Mouse (Mus musculus): ENCODE results near the gene 1810055G02Rik. TPM values are rescaled to one million over a fixed set of nuclear protein-coding genes. Genes with fewer than 3 reads are reported as not detected.

The 1810055G02Rik gene
- total and polyA plus RNA-seq, 3 experiments, result 22.4 to 32.3 TPM; not detected in 1

GRCm38 (mm10) chr19:3739650-3740049, 31.6 kb downstream of the 1810055G02Rik start:
- Histone ChIP-seq H3K27me3 (ENCODE audit: control insufficient read depth in 1 of 2, insufficient read depth in 2 of 2, low read length in 2 of 2) (no peaks in the 10 kb centered on the region; a peak in 1 of 4 replicates), H3K36me3 (ENCODE audit: control insufficient read depth in 1 of 2, insufficient read depth in 2 of 2, low read length in 2 of 2) (no peaks in the 10 kb centered on the region), H3K4me1 (ENCODE audit: control insufficient read depth in 1 of 2, insufficient read depth in 2 of 2, low read length in 2 of 2) (no peaks in the 10 kb centered on the region), H3K79me2 (ENCODE audit: control insufficient read depth, insufficient read depth, low read length, poor library complexity) (no peaks in the 10 kb centered on the region), H3K9ac (ENCODE audit: control insufficient read depth, low read depth, low read length, poor library complexity, severe bottlenecking) (no peak overlapping the region), H3K9me3 (replicated peaks; ENCODE audit: insufficient read depth, low read length) (no peaks in the 10 kb centered on the region), H3K4me3 (ENCODE audit: control insufficient read depth in 1 of 2, insufficient read depth in 1 of 2, low read depth in 2 of 2, low read length in 2 of 2) (no peak overlapping the region), H3K27ac (ENCODE audit: control insufficient read depth, low read depth, low read length) (no peak overlapping the region)
- DNase-seq (ENCODE audit: low read depth, low spot score), result no peak
- TF ChIP-seq SIN3A (IDR thresholded peaks at IDR 0.05; ENCODE audit: low read length) (no peak), CHD1 (IDR thresholded peaks at IDR 0.05; ENCODE audit: low read depth, low read length) (no peak), TAL1 (IDR thresholded peaks at IDR 0.05; ENCODE audit: low read length) (no peak), HCFC1 (IDR thresholded peaks at IDR 0.05; ENCODE audit: low read depth, low read length) (no peak), MYC (IDR thresholded peaks at IDR 0.05; ENCODE audit: low read depth, low read length) (no peak), JUND (IDR thresholded peaks at IDR 0.05; ENCODE audit: low read depth, low read length) (no peak), SMC3 (IDR thresholded peaks at IDR 0.05; ENCODE audit: low read depth, low read length) (no peak), POLR2AphosphoS2 (IDR thresholded peaks at IDR 0.05; ENCODE audit: low read length) (no peak), POLR2AphosphoS5 (IDR thresholded peaks at IDR 0.05; ENCODE audit: borderline replicate concordance, low read depth, low read length) (no peak)

GRCm38 (mm10) chr19:3742716-3743115, 34.6 kb downstream of the 1810055G02Rik start:
- H3K4me3 ChIP-seq (ENCODE audit: control insufficient read depth in 1 of 2, insufficient read depth in 1 of 2, low read depth in 2 of 2, low read length in 2 of 2), result no peak overlapping the region

GRCm38 (mm10) chr19:3743362-3743761, 35.3 kb downstream of the 1810055G02Rik start:
- Histone ChIP-seq H3K27me3 (ENCODE audit: control insufficient read depth in 1 of 2, insufficient read depth in 2 of 2, low read length in 2 of 2) (no peaks in the 10 kb centered on the region; a peak in 1 of 4 replicates), H3K79me2 (ENCODE audit: control insufficient read depth, insufficient read depth, low read length, poor library complexity) (no peaks in the 10 kb centered on the region), H3K9me3 (replicated peaks; ENCODE audit: insufficient read depth, low read length) (no peaks in the 10 kb centered on the region), H3K9ac (ENCODE audit: control insufficient read depth, low read depth, low read length, poor library complexity, severe bottlenecking) (no peak overlapping the region), H3K36me3 (ENCODE audit: control insufficient read depth in 1 of 2, insufficient read depth in 2 of 2, low read length in 2 of 2) (peaks cover 0 to 2% of the 10 kb centered on the region in 2 experiments; a peak in 1 of 4 replicates), H3K27ac (ENCODE audit: control insufficient read depth, low read depth, low read length) (no peak overlapping the region), H3K4me1 (ENCODE audit: control insufficient read depth in 1 of 2, insufficient read depth in 2 of 2, low read length in 2 of 2) (peaks cover 0 to 3% of the 10 kb centered on the region in 2 experiments; a peak in 2 of 4 replicates), H3K4me3 (ENCODE audit: control insufficient read depth in 1 of 2, insufficient read depth in 1 of 2, low read depth in 2 of 2, low read length in 2 of 2) (no peak overlapping the region)
- TF ChIP-seq ELF1 (IDR thresholded peaks at IDR 0.05; ENCODE audit: low read depth, low read length), result no peak
- no peak for TF ChIP-seq MEF2A (IDR thresholded peaks at IDR 0.05; ENCODE audit: extremely low read depth, insufficient replicate concordance, low read depth, low read length, poor library complexity, severe bottlenecking)
- TF ChIP-seq POLR2AphosphoS5 (IDR thresholded peaks at IDR 0.05; ENCODE audit: borderline replicate concordance, low read depth, low read length), result no peak
- TF ChIP-seq TAL1 (IDR thresholded peaks at IDR 0.05; ENCODE audit: low read length), result no peak
- no peak for TF ChIP-seq E2F4 (IDR thresholded peaks at IDR 0.05; ENCODE audit: borderline replicate concordance, low read depth, low read length)
- TF ChIP-seq TBP (IDR thresholded peaks at IDR 0.05; ENCODE audit: low read depth, low read length), result no peak
- TF ChIP-seq ZKSCAN1 (IDR thresholded peaks at IDR 0.05; ENCODE audit: low read depth, low read length), result no peak
- no peak for TF ChIP-seq RCOR1 (IDR thresholded peaks at IDR 0.05; ENCODE audit: low read depth, low read length)
- no peak for TF ChIP-seq ZNF384 (IDR thresholded peaks at IDR 0.05; ENCODE audit: low read depth, low read length)
- TF ChIP-seq CTCF (IDR thresholded peaks at IDR 0.05 in 2 of 3, conservative IDR thresholded peaks at IDR 0.05 in 1 of 3; ENCODE audit: control insufficient read depth in 1 of 3, insufficient read depth in 1 of 3, low read depth in 2 of 3, low read length in 3 of 3, poor library complexity in 1 of 3, severe bottlenecking in 1 of 3), result no peak
- no peak for TF ChIP-seq CHD1 (IDR thresholded peaks at IDR 0.05; ENCODE audit: low read depth, low read length)
- no peak for TF ChIP-seq USF2 (IDR thresholded peaks at IDR 0.05; ENCODE audit: borderline replicate concordance in 1 of 2, insufficient read depth in 1 of 2, low read depth in 1 of 2, low read length in 2 of 2)
- TF ChIP-seq BHLHE40 (IDR thresholded peaks at IDR 0.05; ENCODE audit: borderline replicate concordance, low read depth, low read length), result no peak
- TF ChIP-seq CHD2 (IDR thresholded peaks at IDR 0.05; ENCODE audit: low read length), result no peak
- no peak for TF ChIP-seq NELFE (IDR thresholded peaks at IDR 0.05; ENCODE audit: low read depth, low read length)
- no peak for DNase-seq (ENCODE audit: low read depth, low spot score)

More at GRCm38 (mm10) chr19:3742716-3743115, 34.6 kb downstream of the 1810055G02Rik start:
- Histone ChIP-seq H3K9ac (ENCODE audit: control insufficient read depth, low read depth, low read length, poor library complexity, severe bottlenecking) (no peak overlapping the region), H3K4me1 (ENCODE audit: control insufficient read depth in 1 of 2, insufficient read depth in 2 of 2, low read length in 2 of 2) (peaks cover 0 to 3% of the 10 kb centered on the region in 2 experiments; a peak in 2 of 4 replicates), H3K36me3 (ENCODE audit: control insufficient read depth in 1 of 2, insufficient read depth in 2 of 2, low read length in 2 of 2) (peaks cover 0 to 2% of the 10 kb centered on the region in 2 experiments; a peak in 1 of 4 replicates), H3K79me2 (ENCODE audit: control insufficient read depth, insufficient read depth, low read length, poor library complexity) (no peaks in the 10 kb centered on the region), H3K27me3 (ENCODE audit: control insufficient read depth in 1 of 2, insufficient read depth in 2 of 2, low read length in 2 of 2) (no peaks in the 10 kb centered on the region; a peak in 1 of 4 replicates), H3K9me3 (replicated peaks; ENCODE audit: insufficient read depth, low read length) (no peaks in the 10 kb centered on the region), H3K27ac (ENCODE audit: control insufficient read depth, low read depth, low read length) (no peak overlapping the region)
- DNase-seq (ENCODE audit: low read depth, low spot score), result no peak
- TF ChIP-seq ZMIZ1 (IDR thresholded peaks at IDR 0.05; ENCODE audit: low read depth, low read length), result no peak
- TF ChIP-seq SIN3A (IDR thresholded peaks at IDR 0.05; ENCODE audit: low read length), result no peak
- TF ChIP-seq MAZ (IDR thresholded peaks at IDR 0.05; ENCODE audit: low read depth, low read length), result no peak
